Mouse (Mus musculus): ENCODE results near the gene Mall.

Gene Mall

GRCm38 (mm10) chr2:127729671-127730070 is at the start of gene Mall:
Mall (minus strand) TSS chr2:127729932.
- peak; percentile 17 to 35 for DNase-seq

GRCm38 (mm10) chr2:127778451-127778850 is 48.7 kb upstream of the Mall start:
- no peak for DNase-seq

DNA sequence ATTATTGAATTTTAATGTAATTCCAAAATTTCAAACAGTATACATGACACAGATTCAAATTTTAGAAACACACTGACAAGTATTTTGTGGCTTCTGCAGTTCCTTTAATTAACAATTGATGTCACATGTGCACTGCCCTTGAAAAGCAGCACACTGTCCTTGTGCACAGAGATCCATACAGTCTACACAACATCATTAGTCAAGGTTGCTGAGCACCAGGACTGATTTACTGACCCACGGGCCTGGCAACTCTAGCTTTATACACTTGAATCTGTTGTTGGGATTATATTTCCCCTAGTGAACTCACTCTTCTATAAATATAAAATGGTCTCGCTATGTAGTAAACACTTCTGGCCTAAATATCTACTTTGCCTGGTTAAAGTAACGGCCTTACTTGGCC is 45.3 kb upstream of the Mall start:
- no peak for DNase-seq

DNA sequence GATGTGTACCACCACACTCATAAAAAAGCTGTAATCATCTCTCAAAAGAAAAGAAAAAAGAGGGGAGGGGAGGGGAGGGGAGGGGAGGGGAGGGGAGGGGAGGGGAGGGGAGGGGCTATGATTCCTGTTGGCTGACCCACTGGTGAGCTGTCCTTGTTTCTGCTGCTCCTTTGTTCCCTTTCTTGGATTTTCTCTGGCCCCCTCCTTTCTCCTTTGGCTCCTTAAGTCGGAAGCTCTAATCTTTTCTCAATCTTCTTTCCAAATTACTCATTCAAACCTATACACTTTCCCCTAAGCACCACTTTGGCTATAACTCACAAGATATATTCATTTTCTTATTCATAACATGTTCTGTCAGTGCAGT is 44.8 kb upstream of the Mall start:
- no peak for DNase-seq

- DNase-seq: no peak
Measured at GRCm38 (mm10) chr2:127773938-127774577, 44.3 kb upstream of the Mall start.

DNA sequence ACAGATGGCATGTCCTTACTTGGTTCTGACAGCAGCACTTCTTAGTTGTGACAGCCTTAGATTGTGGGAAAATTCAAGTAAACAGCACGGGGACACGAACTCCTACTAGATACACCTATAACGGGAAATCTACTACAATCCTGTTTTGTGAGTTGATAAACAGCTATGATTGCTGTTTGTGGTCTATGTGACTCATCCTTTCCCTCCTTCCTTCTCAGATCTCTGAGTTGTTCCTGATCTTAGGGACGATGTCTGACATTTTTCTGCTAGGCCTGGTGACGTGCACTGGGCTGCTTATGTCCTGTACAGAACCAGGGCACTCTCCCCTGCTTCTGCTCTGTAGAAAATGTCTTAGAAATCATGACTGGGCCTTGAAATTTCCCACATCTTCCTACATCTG is 31.9 kb upstream of the Mall start:
- DNase-seq: no peak

DNA sequence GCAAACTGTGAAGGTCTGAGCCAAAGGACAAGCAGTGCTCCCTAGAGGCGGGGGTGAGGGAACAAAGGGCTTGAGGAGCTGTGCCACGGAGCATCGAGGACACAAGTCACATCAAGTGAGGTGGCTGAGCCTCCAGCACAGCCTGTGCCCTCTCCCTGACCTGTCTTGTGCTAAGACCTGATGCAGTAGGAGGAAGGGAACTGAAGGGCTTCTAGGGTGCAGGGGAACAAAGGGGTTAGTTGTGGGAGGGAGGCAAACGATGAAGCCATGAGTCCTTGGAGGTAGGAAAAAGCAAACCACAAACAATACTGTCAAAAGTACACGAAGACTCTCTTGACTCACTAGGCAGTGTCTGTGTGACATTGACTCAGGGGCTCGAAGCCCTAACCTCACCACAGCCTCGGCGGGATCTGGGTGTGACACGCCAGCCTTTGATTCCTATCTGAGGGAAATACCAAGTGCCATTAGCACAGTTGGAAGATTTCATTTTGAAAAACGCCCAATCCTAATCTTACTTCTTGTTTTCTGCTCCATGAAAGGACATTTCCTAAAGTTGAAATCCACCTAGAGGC is 30.8 kb upstream of the Mall start:
- DNase-seq: no peak

- no peak for DNase-seq
Measured at GRCm38 (mm10) chr2:127760014-127760413, 30.3 kb upstream of the Mall start.

DNA sequence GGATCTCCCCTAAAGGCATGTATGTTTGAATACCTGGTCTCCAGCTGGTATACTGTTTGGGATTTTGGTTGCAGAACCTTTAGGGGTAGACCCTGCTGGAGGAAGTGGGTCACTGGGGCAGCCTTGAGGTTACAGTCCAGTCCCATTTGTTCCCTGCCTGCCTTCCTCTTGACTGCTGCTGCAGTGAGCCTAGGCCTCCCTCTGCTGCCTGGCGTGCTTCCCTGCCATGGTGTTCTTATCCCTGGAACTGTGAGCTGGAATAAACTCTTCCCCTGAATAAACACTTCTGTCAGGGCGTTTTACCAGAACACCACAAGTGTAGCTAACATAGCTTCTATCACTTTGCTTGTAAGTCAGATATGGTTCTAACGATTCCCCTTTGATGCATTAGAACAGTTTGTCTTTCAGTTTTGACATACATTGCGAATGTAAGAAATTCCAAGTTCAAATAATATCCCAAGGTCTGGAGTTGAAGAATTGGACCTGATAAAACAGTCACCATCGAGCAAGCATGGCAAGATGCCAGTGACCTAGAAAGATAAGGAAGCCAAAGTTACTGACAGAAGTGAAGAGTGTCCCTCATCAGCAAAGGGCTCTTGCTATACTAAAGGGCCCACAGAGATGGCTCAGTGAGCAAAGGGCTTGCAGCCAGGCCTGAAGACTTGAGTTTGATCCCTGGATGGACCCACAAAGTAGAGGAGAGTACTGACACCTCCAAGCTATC is 29.6 kb upstream of the Mall start:
- DNase-seq: no peak

- DNase-seq: peak; percentile 32 to 46
Measured at GRCm38 (mm10) chr2:127757171-127757570, 27.4 kb upstream of the Mall start.

GRCm38 (mm10) chr2:127754113-127754512 is 24.4 kb upstream of the Mall start:
- DNase-seq: no peak

GRCm38 (mm10) chr2:127751849-127752610 is 22.3 kb upstream of the Mall start:
- DNase-seq: no peak

DNA sequence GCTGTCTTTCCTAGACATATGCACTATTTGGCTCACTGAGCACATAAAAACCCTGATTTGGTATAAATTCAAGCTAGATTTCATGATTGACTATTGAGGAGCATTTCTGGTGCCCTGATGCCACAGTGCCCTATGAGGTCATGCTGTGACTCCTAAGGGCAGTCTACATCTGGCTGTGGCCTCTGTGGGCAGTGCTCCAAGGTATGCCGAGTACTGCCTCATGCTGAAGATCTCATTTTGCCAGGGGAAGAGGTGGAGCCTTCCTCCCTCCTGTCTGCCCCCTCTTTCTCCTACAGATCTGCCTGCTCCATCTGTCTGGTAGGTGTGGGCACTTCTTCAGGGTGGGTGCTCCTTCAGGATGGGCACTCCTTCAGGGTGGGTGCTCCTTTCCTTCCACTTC is 19.6 kb upstream of the Mall start:
- no peak for DNase-seq

- no peak for DNase-seq
Measured at GRCm38 (mm10) chr2:127748316-127748715, 18.6 kb upstream of the Mall start.

- no peak for DNase-seq
Measured at GRCm38 (mm10) chr2:127742637-127743036, 12.9 kb upstream of the Mall start.

- no peak for DNase-seq
Measured at GRCm38 (mm10) chr2:127740756-127741519, 11.2 kb upstream of the Mall start.

GRCm38 (mm10) chr2:127737885-127738284 is 8.2 kb upstream of the Mall start:
- DNase-seq: no peak

GRCm38 (mm10) chr2:127736631-127737209 is 7.0 kb upstream of the Mall start:
- DNase-seq: no peak

GRCm38 (mm10) chr2:127735512-127736145 is 5.9 kb upstream of the Mall start:
- no peak for DNase-seq

- no peak for DNase-seq
Measured at GRCm38 (mm10) chr2:127734889-127735288, 5.2 kb upstream of the Mall start.

DNA sequence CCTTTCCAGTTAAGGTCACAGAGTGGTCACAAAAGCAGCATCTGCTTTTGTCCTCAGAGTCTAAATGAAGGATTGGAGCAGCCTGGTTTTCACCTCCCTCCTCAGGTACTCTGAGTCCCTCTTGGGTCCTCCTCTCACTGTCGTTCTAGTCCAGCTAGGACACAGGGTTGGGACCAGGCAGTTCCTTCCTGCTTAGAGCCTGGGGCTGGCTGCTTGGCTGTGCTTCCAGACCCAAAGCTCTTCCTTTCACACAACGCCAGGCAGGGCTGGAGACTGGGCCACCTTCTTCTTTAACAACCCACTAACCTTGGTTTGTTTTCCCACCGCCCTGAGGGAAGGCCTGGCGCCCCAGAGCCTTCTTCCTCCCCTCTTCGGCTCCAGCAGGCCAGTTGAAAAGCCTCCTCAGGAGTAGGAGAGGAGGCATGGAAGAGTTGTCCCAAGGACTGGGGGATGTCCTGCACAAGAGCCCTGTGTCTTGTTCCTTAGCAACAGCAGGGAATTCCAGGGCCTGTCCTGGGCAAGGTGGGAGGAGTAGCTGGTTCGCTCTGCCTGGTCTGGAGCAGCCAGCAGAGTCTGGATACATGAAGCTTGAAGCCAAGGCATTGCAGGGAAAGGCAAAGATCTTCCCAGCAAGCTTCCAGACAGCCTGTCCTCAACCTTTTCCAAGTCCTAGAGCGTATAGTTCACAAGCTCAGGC is 717 bp upstream of the Mall start:
- DNase-seq: peak in 1 of 2 experiments; percentile 37

Measured in kidney, postnatal 4 days (tissue).